Mouse (Mus musculus): ENCODE measurements at regions not wholly inside any gene's neighbourhood (a gene's known extent, or its start where the extent isn't known, plus 50 kb on each side); places are given as distances from the start of the nearest gene placed in this dataset.

- DNase-seq (ENCODE audit: low spot score in 2 of 2) = no peak
These were observed 237.3 kb upstream of the Wscd1 start for GRCm38 (mm10) chr11:71512271-71513066.

- no peak for DNase-seq (ENCODE audit: low spot score in 2 of 2)
These were observed 236.7 kb upstream of the Wscd1 start for GRCm38 (mm10) chr11:71513067-71513350.

GRCm38 (mm10) chr11:71515264-71515663, 234.5 kb upstream of the Wscd1 start:
- no peak for DNase-seq (ENCODE audit: low spot score in 2 of 2)

GRCm38 (mm10) chr11:71517377-71517776, 232.3 kb upstream of the Wscd1 start:
- DNase-seq (ENCODE audit: low spot score in 2 of 2) = no peak

- DNase-seq (ENCODE audit: low spot score in 2 of 2) = no peak
These were observed 222.0 kb upstream of the Wscd1 start for GRCm38 (mm10) chr11:71527691-71528090.

GRCm38 (mm10) chr11:71528588-71528987, 221.1 kb upstream of the Wscd1 start:
- DNase-seq (ENCODE audit: low spot score in 2 of 2) = no peak

GRCm38 (mm10) chr11:71541178-71541845, 208.4 kb upstream of the Wscd1 start:
- peak in 1 of 2 experiments; percentile 6 for DNase-seq (ENCODE audit: low spot score in 2 of 2)

GRCm38 (mm10) chr11:71557412-71557811, 192.3 kb upstream of the Wscd1 start:
- DNase-seq (ENCODE audit: low spot score in 2 of 2) = no peak

- DNase-seq (ENCODE audit: low spot score in 2 of 2) = no peak
These were observed 184.9 kb upstream of the Wscd1 start for GRCm38 (mm10) chr11:71564831-71565230.

GRCm38 (mm10) chr11:71576801-71577200, 172.9 kb upstream of the Wscd1 start:
- DNase-seq (ENCODE audit: low spot score in 2 of 2) = no peak

GRCm38 (mm10) chr11:71581775-71582174, 167.9 kb upstream of the Wscd1 start:
- no peak for DNase-seq (ENCODE audit: low spot score in 2 of 2)

- DNase-seq (ENCODE audit: low spot score in 2 of 2) = no peak
These were observed 158.7 kb upstream of the Wscd1 start for GRCm38 (mm10) chr11:71591014-71591413.

GRCm38 (mm10) chr11:71594250-71594847, 155.4 kb upstream of the Wscd1 start:
- no peak for DNase-seq (ENCODE audit: low spot score in 2 of 2)

- no peak for DNase-seq (ENCODE audit: low spot score in 2 of 2)
These were observed 152.0 kb upstream of the Wscd1 start for GRCm38 (mm10) chr11:71597709-71598108.

- no peak for DNase-seq (ENCODE audit: low spot score in 2 of 2)
These were observed 138.9 kb upstream of the Wscd1 start for GRCm38 (mm10) chr11:71610782-71611181.

GRCm38 (mm10) chr11:71615526-71615925, 134.2 kb upstream of the Wscd1 start:
- no peak for DNase-seq (ENCODE audit: low spot score in 2 of 2)

GRCm38 (mm10) chr11:71625501-71626191, 124.1 kb upstream of the Wscd1 start:
- no peak for DNase-seq (ENCODE audit: low spot score in 2 of 2)

GRCm38 (mm10) chr11:71636111-71636510, 113.6 kb upstream of the Wscd1 start:
- no peak for DNase-seq (ENCODE audit: low spot score in 2 of 2)

- no peak for DNase-seq (ENCODE audit: low spot score in 2 of 2)
These were observed 112.9 kb upstream of the Wscd1 start for GRCm38 (mm10) chr11:71636785-71637184.

GRCm38 (mm10) chr11:71642886-71643285, 106.8 kb upstream of the Wscd1 start:
- DNase-seq (ENCODE audit: low spot score in 2 of 2) = no peak

- DNase-seq (ENCODE audit: low spot score in 2 of 2) = no peak
These were observed 97.9 kb upstream of the Wscd1 start for GRCm38 (mm10) chr11:71651756-71652380.
